Mouse (Mus musculus): ENCODE data around the gene Reep3.
A peak's percentile ranks its signal among the peaks of the same experiment; 100 is the strongest.

The Reep3 gene

GRCm38 (mm10) chr10:67083446-67084166 lies 13.1 kb downstream of the Reep3 start:
- no peak for DNase-seq (ENCODE audit: low read depth, low spot score)

GRCm38 (mm10) chr10:67082531-67082930 lies 14.2 kb downstream of the Reep3 start:
- DNase-seq (ENCODE audit: low read depth, low spot score) = no peak

- no peak for DNase-seq (ENCODE audit: low read depth, low spot score)
Observed at GRCm38 (mm10) chr10:67081206-67082007, 15.3 kb downstream of the Reep3 start.

GRCm38 (mm10) chr10:67079030-67079429 lies 17.7 kb downstream of the Reep3 start:
- no peak for DNase-seq (ENCODE audit: low read depth, low spot score)

GRCm38 (mm10) chr10:67075931-67076878 lies 20.5 kb downstream of the Reep3 start:
- DNase-seq (ENCODE audit: low read depth, low spot score) = no peak

- DNase-seq (ENCODE audit: low read depth, low spot score) = no peak
Observed at GRCm38 (mm10) chr10:67073577-67073976, 23.2 kb downstream of the Reep3 start.

- no peak for DNase-seq (ENCODE audit: low read depth, low spot score)
Observed at GRCm38 (mm10) chr10:67072600-67072999, 24.1 kb downstream of the Reep3 start.

- no peak for DNase-seq (ENCODE audit: low read depth, low spot score)
Observed at GRCm38 (mm10) chr10:67071884-67072283, 24.9 kb downstream of the Reep3 start.

GRCm38 (mm10) chr10:67071389-67071788 lies 25.4 kb downstream of the Reep3 start:
- no peak for DNase-seq (ENCODE audit: low read depth, low spot score)

GRCm38 (mm10) chr10:67069013-67069412 lies 27.7 kb downstream of the Reep3 start:
- no peak for DNase-seq (ENCODE audit: low read depth, low spot score)

GRCm38 (mm10) chr10:67066421-67066820 lies 30.3 kb downstream of the Reep3 start:
- no peak for DNase-seq (ENCODE audit: low read depth, low spot score)

GRCm38 (mm10) chr10:67065927-67066326 lies 30.8 kb downstream of the Reep3 start:
- no peak for DNase-seq (ENCODE audit: low read depth, low spot score)

- DNase-seq (ENCODE audit: low read depth, low spot score) = no peak
Observed at GRCm38 (mm10) chr10:67065277-67065887, 31.4 kb downstream of the Reep3 start.

- no peak for DNase-seq (ENCODE audit: low read depth, low spot score)
Observed at GRCm38 (mm10) chr10:67061823-67062222, 34.9 kb downstream of the Reep3 start.

GRCm38 (mm10) chr10:67061367-67061801 lies 35.4 kb downstream of the Reep3 start:
- DNase-seq (ENCODE audit: low read depth, low spot score) = peak; percentile 68

- DNase-seq (ENCODE audit: low read depth, low spot score) = no peak
Observed at GRCm38 (mm10) chr10:67058702-67059101, 38.0 kb downstream of the Reep3 start.

- no peak for DNase-seq (ENCODE audit: low read depth, low spot score)
Observed at GRCm38 (mm10) chr10:67058297-67058696, 38.4 kb downstream of the Reep3 start.

GRCm38 (mm10) chr10:67057696-67058095 lies 39.0 kb downstream of the Reep3 start:
- no peak for DNase-seq (ENCODE audit: low read depth, low spot score)

- DNase-seq (ENCODE audit: low read depth, low spot score) = no peak
Observed at GRCm38 (mm10) chr10:67057208-67057607, 39.5 kb downstream of the Reep3 start.

- DNase-seq (ENCODE audit: low read depth, low spot score) = peak; percentile 39
Observed at GRCm38 (mm10) chr10:67055867-67056856, 40.6 kb downstream of the Reep3 start.

Measured in mesoderm, embryonic 11.5 days (tissue).